Mouse (Mus musculus): ENCODE data around the gene Mindy4.

GRCm38 (mm10) chr6:55356017-55356703 is 153.0 kb downstream of the Mindy4 start:
- TF ChIP-seq SIN3A (IDR thresholded peaks at IDR 0.05; ENCODE audit: low read length) (no peak), NRF1 (IDR thresholded peaks at IDR 0.05; ENCODE audit: low read depth, low read length) (no peak), CTCF (conservative IDR thresholded peaks at IDR 0.05 in 1 of 2, IDR thresholded peaks at IDR 0.05 in 1 of 2; ENCODE audit: low read depth in 2 of 2, low read length in 2 of 2) (no peak)
